Mouse (Mus musculus): ENCODE data around the gene Clca4a.

- no peak for TF ChIP-seq GATA1 (IDR thresholded peaks at IDR 0.05; ENCODE audit: low read length)
- TF ChIP-seq TAL1 (IDR thresholded peaks at IDR 0.05; ENCODE audit: low read length) = no peak
These were observed 5.7 kb upstream of the Clca4a start for GRCm38 (mm10) chr3:144980551-144980950.

Measured in erythroblast, embryonic 14.5 days (primary cell).